Mouse (Mus musculus): ENCODE measurements around the gene Rnf141. TPM values are rescaled to one million over a fixed set of nuclear protein-coding genes. Genes with fewer than 3 reads are reported as not detected.

Gene Rnf141
- total RNA-seq, 2 experiments from 2014 or later: 52.1 to 56.5 TPM

GRCm38 (mm10) chr7:110770949-110771348 is 73.3 kb downstream of the Rnf141 start:
- DNase-seq (ENCODE audit: low spot score in 2 of 2): no peak

- DNase-seq (ENCODE audit: low spot score in 2 of 2): no peak
Observed at GRCm38 (mm10) chr7:110769094-110769493, 75.2 kb downstream of the Rnf141 start.

DNA sequence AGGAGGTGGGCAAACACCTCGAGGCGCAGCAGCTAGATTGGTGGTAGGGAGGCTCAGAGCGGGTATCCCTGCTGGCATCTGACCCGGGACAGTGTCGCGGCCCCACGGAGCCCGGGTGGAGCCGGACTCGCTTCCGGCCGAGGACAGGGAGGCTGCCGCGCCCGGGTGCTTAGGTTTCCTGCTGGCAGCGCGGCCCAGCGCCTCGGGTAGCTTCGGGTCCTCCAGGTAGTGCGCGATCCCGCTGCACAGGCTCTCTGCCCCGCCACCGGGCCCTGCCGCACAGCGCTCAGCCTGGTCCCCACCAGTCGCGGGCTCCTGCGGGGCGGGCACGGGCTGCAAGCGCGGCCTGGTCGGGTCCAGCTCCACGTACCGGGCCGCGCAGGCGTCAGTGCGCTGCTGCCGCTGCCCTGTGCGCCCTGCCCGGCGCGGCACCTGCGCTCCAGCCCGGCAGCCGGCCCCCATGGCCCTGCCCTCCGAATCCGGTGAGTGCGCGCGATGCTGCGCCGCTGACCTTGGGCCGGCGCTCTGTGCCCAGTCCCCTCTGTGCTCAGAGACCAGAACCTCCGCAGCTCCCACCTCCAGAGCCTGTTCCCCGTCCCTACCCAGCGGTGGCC is 75.7 kb downstream of the Rnf141 start:
- DNase-seq (ENCODE audit: low spot score in 2 of 2): no peak

DNA sequence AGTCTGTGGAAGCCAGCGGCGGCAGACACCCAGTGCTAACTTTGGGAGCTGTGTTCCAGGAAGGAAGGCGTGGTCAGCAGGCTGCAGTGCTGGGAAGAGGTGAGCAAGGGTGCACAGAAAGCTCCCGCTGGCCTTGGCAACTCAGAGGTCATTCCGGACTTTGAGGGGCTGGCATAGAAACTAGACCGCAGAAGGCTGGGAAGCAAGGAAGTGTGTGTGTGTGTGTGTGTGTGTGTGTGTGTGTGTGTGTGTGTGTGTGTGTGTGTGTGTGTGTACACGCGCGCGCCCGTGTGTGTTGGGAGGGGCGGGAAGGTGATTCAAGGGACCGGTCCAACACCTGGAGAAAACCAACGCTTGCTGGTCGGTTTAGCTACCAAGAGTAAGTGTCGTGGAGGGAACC is 76.3 kb downstream of the Rnf141 start, which contains the start of gene Ampd3:
Gene Ampd3, plus strand, starts transcription at position 206 of the 400 bp plus-strand sequence.
- DNase-seq (ENCODE audit: low spot score in 2 of 2): no peak

DNA sequence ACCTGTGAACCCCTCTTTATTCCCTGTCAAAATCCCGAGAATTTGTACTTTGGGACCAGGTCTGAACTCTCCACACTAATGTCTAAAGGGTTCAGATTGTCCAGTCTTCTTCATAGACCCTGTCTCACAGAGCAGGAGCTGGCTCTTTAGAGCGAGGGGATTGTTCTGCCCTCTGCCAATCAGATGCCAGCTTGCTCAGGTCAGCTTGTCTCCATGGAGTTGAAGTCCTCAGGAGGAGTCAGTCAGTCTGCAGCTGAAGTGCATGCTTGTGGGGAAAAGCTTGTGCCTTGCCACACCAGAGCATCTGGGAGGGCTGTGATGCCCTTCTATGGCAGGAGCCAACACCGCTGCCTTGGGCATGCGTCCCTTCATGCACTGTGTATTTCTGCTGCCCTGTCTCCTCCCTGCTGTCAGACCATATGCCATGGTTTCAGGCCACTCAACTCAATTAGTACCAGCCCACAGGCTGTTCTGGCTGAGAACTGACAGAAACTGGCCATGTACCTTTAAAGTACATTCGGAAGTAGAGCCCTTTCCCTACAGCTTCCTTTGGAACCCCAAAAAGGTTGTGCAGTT is 81.6 kb downstream of the Rnf141 start:
- DNase-seq (ENCODE audit: low spot score in 2 of 2): no peak

- DNase-seq (ENCODE audit: low spot score in 2 of 2): no peak
Observed at GRCm38 (mm10) chr7:110756440-110756839, 87.8 kb downstream of the Rnf141 start.

- no peak for DNase-seq (ENCODE audit: low spot score in 2 of 2)
Observed at GRCm38 (mm10) chr7:110753926-110754330, 90.3 kb downstream of the Rnf141 start.

GRCm38 (mm10) chr7:110753310-110753709 is 90.9 kb downstream of the Rnf141 start:
- DNase-seq (ENCODE audit: low spot score in 2 of 2): no peak

GRCm38 (mm10) chr7:110751634-110752033 is 92.6 kb downstream of the Rnf141 start:
- DNase-seq (ENCODE audit: low spot score in 2 of 2): no peak

GRCm38 (mm10) chr7:110750834-110751233 is 93.4 kb downstream of the Rnf141 start:
- no peak for DNase-seq (ENCODE audit: low spot score in 2 of 2)

Small RNA genes within 50 kb of the gene (microRNA-seq; reads per million reads assigned to microRNA genes)
- gene Gm47282: not detected

Other genes starting within 250 kb of the Rnf141 start
- gene Sbf2, start 229.5 kb downstream of the Rnf141 start, total RNA-seq (2021): 10 to 100 TPM; 73.6 to 76.2 TPM
- 10 to 100 TPM; 26.9 to 28.0 TPM for gene Adm, start 216.8 kb downstream of the Rnf141 start, total RNA-seq (2021)
- gene Ampd3, start 76.3 kb downstream of the Rnf141 start, total RNA-seq (2021): 10 to 100 TPM; 28.6 to 34.2 TPM
- 10 to 100 TPM; 24.1 to 33.6 TPM for gene Lyve1, start 18.8 kb upstream of the Rnf141 start, total RNA-seq (2021)
- gene Mrvi1, start 138.0 kb upstream of the Rnf141 start, total RNA-seq (2021): 10 to 100 TPM; 15.4 to 17.6 TPM
- 10 to 100 TPM; 60.1 to 63.2 TPM for gene Ctr9, start 184.5 kb upstream of the Rnf141 start, total RNA-seq (2021)
- 1,000 to 10,000 TPM; 1,008 to 1,014 TPM for gene Eif4g2, start 238.6 kb upstream of the Rnf141 start, total RNA-seq (2021)

Measured in adrenal gland, postnatal 4 days (tissue).